Mouse (Mus musculus) retina, adult 2 months (tissue): ENCODE results near the gene Atg14.
A peak's percentile ranks its signal among the peaks of the same experiment; 100 is the strongest.
"Not testable (repeated sequence)": the region's sequence is repeated elsewhere in the genome, so short reads cannot be mapped to it uniquely, and the experiment has no call there.

Source experiments
- DNase-seq: peaks from one replicate; pipeline ENCODE4 v3.0.0-alpha.2; 2012; ENCODE audit warnings: low read depth, low spot score

The Atg14 gene

GRCm38 (mm10) chr14:47544286-47544685, 26.2 kb downstream of the Atg14 start:
- DNase-seq, result no peak

- DNase-seq, result no peak
These were observed 28.2 kb downstream of the Atg14 start for GRCm38 (mm10) chr14:47542283-47542682.

- DNase-seq, result no peak
These were observed 29.0 kb downstream of the Atg14 start for GRCm38 (mm10) chr14:47541325-47541948.

GRCm38 (mm10) chr14:47535096-47535495, 35.4 kb downstream of the Atg14 start:
- DNase-seq, result no peak

- DNase-seq, result no peak
These were observed 36.3 kb downstream of the Atg14 start for GRCm38 (mm10) chr14:47534176-47534525.

GRCm38 (mm10) chr14:47533365-47534175, 36.9 kb downstream of the Atg14 start:
- DNase-seq, result peak; percentile 42

- DNase-seq, result no peak
These were observed 38.0 kb downstream of the Atg14 start for GRCm38 (mm10) chr14:47532496-47532895.

GRCm38 (mm10) chr14:47529592-47529991, 40.9 kb downstream of the Atg14 start:
- not testable (repeated sequence) for DNase-seq

GRCm38 (mm10) chr14:47529019-47529418, 41.4 kb downstream of the Atg14 start:
- DNase-seq, result peak; percentile 47

GRCm38 (mm10) chr14:47528293-47528692, 42.2 kb downstream of the Atg14 start:
- DNase-seq, result no peak

GRCm38 (mm10) chr14:47527833-47528232, 42.6 kb downstream of the Atg14 start:
- no peak for DNase-seq

- no peak for DNase-seq
These were observed 44.6 kb downstream of the Atg14 start for GRCm38 (mm10) chr14:47525861-47526260.

- no peak for DNase-seq
These were observed 45.1 kb downstream of the Atg14 start for GRCm38 (mm10) chr14:47525374-47525773.

- DNase-seq, result no peak
These were observed 48.1 kb downstream of the Atg14 start for GRCm38 (mm10) chr14:47522301-47522700.

- DNase-seq, result no peak
These were observed 48.8 kb downstream of the Atg14 start for GRCm38 (mm10) chr14:47521609-47522008.

- DNase-seq, result no peak
These were observed 49.5 kb downstream of the Atg14 start for GRCm38 (mm10) chr14:47520751-47521449.

- no peak for DNase-seq
These were observed 51.8 kb downstream of the Atg14 start for GRCm38 (mm10) chr14:47518619-47519018.

GRCm38 (mm10) chr14:47516755-47517154, 53.7 kb downstream of the Atg14 start:
- no peak for DNase-seq

GRCm38 (mm10) chr14:47515636-47516035, 54.8 kb downstream of the Atg14 start:
- DNase-seq, result no peak

GRCm38 (mm10) chr14:47514816-47515453, 55.5 kb downstream of the Atg14 start:
- DNase-seq, result no peak

- no peak for DNase-seq
These were observed 56.8 kb downstream of the Atg14 start for GRCm38 (mm10) chr14:47513606-47514005.

- DNase-seq, result no peak
These were observed 60.2 kb downstream of the Atg14 start for GRCm38 (mm10) chr14:47510244-47510643.
